ENCODE assay signal across 26 mouse cellular contexts in genomic region chr4:28703356-28703755, GRCm38 (mm10).
DNase-seq lines count a peak whose midpoint lies in the region; ATAC-seq and TF ChIP-seq lines count a peak whose summit lies in the region.
"Had no signal": no experiment of that assay in that cellular context is flagged by ENCODE, and none has a peak within 500 bp of the region (broad histone marks: within the 10 kb centered on the region; RNA-seq: fewer than 3 reads in every experiment).

No protein-coding gene starts in this region.

- no peaks in the 10 kb centered on the region for H3K4me1 ChIP-seq in limb, embryonic 11.5 days (ENCODE audit: control insufficient read depth, insufficient read depth, low read length)
- H3K4me1 ChIP-seq in limb, embryonic 10.5 days: no peaks in the 10 kb centered on the region
- H3K4me1 ChIP-seq in limb, embryonic 12.5 days (replicated peaks): no peaks in the 10 kb centered on the region
- no peaks in the 10 kb centered on the region for H3K4me1 ChIP-seq in limb, embryonic 14.5 days (ENCODE audit: control insufficient read depth, insufficient read depth, low read length)
- H3K4me1 ChIP-seq: embryonic facial prominence, embryonic 10.5 days; embryonic facial prominence, embryonic 12.5 days; forebrain, embryonic 13.5 days; forebrain, embryonic 15.5 days had no signal

- peak; percentile 83; the same call in 1 of the 2 replicates for ATAC-seq in limb, embryonic 11.5 days (ENCODE audit: insufficient number of reproducible peaks, low FRiP score, low TSS enrichment, low read depth)
- ATAC-seq in limb, embryonic 12.5 days (ENCODE audit: insufficient number of reproducible peaks, insufficient read depth, low FRiP score, low TSS enrichment, low read depth): peak; percentile 73; the same call in 1 of the 2 replicates
- ATAC-seq in limb, embryonic 14.5 days (ENCODE audit: low FRiP score, low read depth): peak; percentile 62
- ATAC-seq: activated CD4-positive, CD25-positive, alpha-beta regulatory T cell, adult 4 months; CD4-positive, CD25-positive, alpha-beta regulatory T cell, adult 4 months; forebrain, embryonic 13.5 days; forebrain, embryonic 15.5 days; forebrain, postnatal 0 days; Patski had no signal

- DNase-seq in limb, embryonic 11.5 days (ENCODE audit: low spot score): no peak
- DNase-seq in limb, embryonic 10.5 days (ENCODE audit: low spot score): no peak
- DNase-seq in limb, embryonic 14.5 days (ENCODE audit: low spot score): peak; percentile 12
- no peak for DNase-seq in gastrocnemius, postnatal 25 days
- no peak for DNase-seq in left cerebral cortex, postnatal 36 days (ENCODE audit: low spot score in 2 of 2)
- DNase-seq: adrenal gland, adult 2 months; adrenal gland, postnatal 10 days; adrenal gland, postnatal 25 days; B cell, adult 2 months; cerebellum, adult 11 months; cerebellum, adult 18-20 months; cerebellum, adult 8-10 months; cerebellum, adult 9-11 months; cerebellum, postnatal 14 days; cerebellum, postnatal 36 days; forebrain, postnatal 0 days had no signal

- intact Hi-C loops in left cerebral cortex, postnatal 36 days (cut with DNase I): no loop called here

- no peak overlapping the region for H3K4me2 ChIP-seq in limb, embryonic 11.5 days (ENCODE audit: low read depth, severe bottlenecking)
- no peak overlapping the region for H3K4me2 ChIP-seq in limb, embryonic 12.5 days
- no peak overlapping the region for H3K4me2 ChIP-seq in limb, embryonic 14.5 days (replicated peaks; ENCODE audit: low read depth, low read length, severe bottlenecking)
- H3K4me2 ChIP-seq: embryonic facial prominence, embryonic 12.5 days; forebrain, embryonic 13.5 days; forebrain, embryonic 15.5 days had no signal

- no peak for TF ChIP-seq POLR2A in limb, embryonic 14.5 days (IDR thresholded peaks at IDR 0.05; ENCODE audit: borderline replicate concordance, extremely low read depth, insufficient read depth, insufficient read length)

- H3K9me3 ChIP-seq in limb, embryonic 11.5 days (ENCODE audit: control insufficient read depth, low read length): no peaks in the 10 kb centered on the region
- H3K9me3 ChIP-seq in limb, embryonic 10.5 days (replicated peaks): no peaks in the 10 kb centered on the region
- no peaks in the 10 kb centered on the region for H3K9me3 ChIP-seq in limb, embryonic 12.5 days
- H3K9me3 ChIP-seq in limb, embryonic 14.5 days (ENCODE audit: control insufficient read depth, low read length): no peaks in the 10 kb centered on the region
- H3K9me3 ChIP-seq: embryonic facial prominence, embryonic 10.5 days; embryonic facial prominence, embryonic 12.5 days; forebrain, embryonic 13.5 days; forebrain, embryonic 15.5 days; G1E had no signal

- H3K36me3 ChIP-seq in limb, embryonic 11.5 days (ENCODE audit: control insufficient read depth, insufficient read depth, low read length): no peaks in the 10 kb centered on the region
- no peaks in the 10 kb centered on the region for H3K36me3 ChIP-seq in limb, embryonic 10.5 days
- H3K36me3 ChIP-seq in limb, embryonic 12.5 days: no peaks in the 10 kb centered on the region
- H3K36me3 ChIP-seq in limb, embryonic 14.5 days (ENCODE audit: control insufficient read depth, insufficient read depth, low read length): no peaks in the 10 kb centered on the region
- H3K36me3 ChIP-seq: embryonic facial prominence, embryonic 10.5 days; embryonic facial prominence, embryonic 12.5 days; forebrain, embryonic 15.5 days; G1E had no signal

- no peak overlapping the region for H3K27ac ChIP-seq in limb, embryonic 11.5 days (replicated peaks; ENCODE audit: low read depth, low read length)
- no peak overlapping the region for H3K27ac ChIP-seq in limb, embryonic 10.5 days
- no peak overlapping the region for H3K27ac ChIP-seq in limb, embryonic 12.5 days
- no peak overlapping the region for H3K27ac ChIP-seq in limb, embryonic 14.5 days (replicated peaks; ENCODE audit: low read depth, low read length)
- H3K27ac ChIP-seq: embryonic facial prominence, embryonic 10.5 days; embryonic facial prominence, embryonic 12.5 days; forebrain, embryonic 13.5 days; forebrain, embryonic 15.5 days had no signal

- H3K4me3 ChIP-seq in limb, embryonic 11.5 days (ENCODE audit: low read depth, low read length): no peak overlapping the region
- no peak overlapping the region for H3K4me3 ChIP-seq in limb, embryonic 10.5 days
- no peak overlapping the region for H3K4me3 ChIP-seq in limb, embryonic 12.5 days (replicated peaks)
- no peak overlapping the region for H3K4me3 ChIP-seq in limb, embryonic 14.5 days (replicated peaks; ENCODE audit: low read length)
- H3K4me3 ChIP-seq: embryonic facial prominence, embryonic 10.5 days; embryonic facial prominence, embryonic 12.5 days; forebrain, embryonic 13.5 days; forebrain, embryonic 15.5 days had no signal

- no peak overlapping the region for H3K9ac ChIP-seq in limb, embryonic 11.5 days (ENCODE audit: low read length)
- no peak overlapping the region for H3K9ac ChIP-seq in limb, embryonic 12.5 days (replicated peaks)
- no peak overlapping the region for H3K9ac ChIP-seq in limb, embryonic 14.5 days (ENCODE audit: low read depth, low read length, severe bottlenecking)
- H3K9ac ChIP-seq: embryonic facial prominence, embryonic 12.5 days; forebrain, embryonic 13.5 days; forebrain, embryonic 15.5 days; forebrain, postnatal 0 days had no signal

- no peaks in the 10 kb centered on the region for H3K27me3 ChIP-seq in limb, embryonic 11.5 days (ENCODE audit: control insufficient read depth, insufficient read depth, low read length)
- H3K27me3 ChIP-seq in limb, embryonic 10.5 days (ENCODE audit: low read depth, poor library complexity, severe bottlenecking): no peaks in the 10 kb centered on the region
- no peaks in the 10 kb centered on the region for H3K27me3 ChIP-seq in limb, embryonic 12.5 days
- no peaks in the 10 kb centered on the region for H3K27me3 ChIP-seq in limb, embryonic 14.5 days (ENCODE audit: control insufficient read depth, insufficient read depth, low read length)
- H3K27me3 ChIP-seq: CH12.LX; embryonic facial prominence, embryonic 12.5 days; forebrain, embryonic 13.5 days; forebrain, embryonic 15.5 days; Patski had no signal

- 53% methylated on average over 6 of the region's 6 CpGs for WGBS in limb, embryonic 11.5 days
- WGBS in limb, embryonic 10.5 days: 79% methylated on average over 6 of the region's 6 CpGs
- 36% methylated on average over 6 of the region's 6 CpGs for WGBS in limb, embryonic 12.5 days
- 35% methylated on average over 6 of the region's 6 CpGs for WGBS in limb, embryonic 14.5 days
